Mouse (Mus musculus) ovary, adult 18-20 months (tissue): ENCODE results near the gene Wasf2.
A peak's percentile ranks its signal among the peaks of the same experiment; 100 is the strongest.

Experiments
- DNase-seq: peaks from one replicate; pipeline ENCODE4 v3.0.0; 2022; ENCODE audit warnings: low spot score, mixed read lengths

Gene Wasf2

DNA sequence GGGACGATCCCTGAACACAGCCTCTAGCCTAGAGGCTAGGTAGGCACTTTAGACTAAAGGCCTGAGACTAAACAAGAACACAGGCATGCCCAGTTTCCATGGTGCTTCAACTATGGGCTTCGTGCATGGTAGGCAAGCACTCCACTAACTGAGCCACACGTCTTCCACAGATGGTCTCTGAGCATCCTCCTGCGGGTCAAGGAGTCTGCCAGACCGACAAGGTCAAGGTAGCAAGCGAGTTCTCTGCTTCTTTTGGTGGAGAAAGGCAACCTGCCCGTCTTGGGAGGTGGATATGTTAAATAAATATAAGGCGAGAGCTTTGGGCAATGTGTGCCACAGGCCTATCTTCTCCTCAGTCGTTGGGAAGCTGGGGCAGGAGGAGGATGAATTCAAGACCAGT lies 28.6 kb upstream of the Wasf2 start:
- DNase-seq = no peak

GRCm38 (mm10) chr4:133103525-133104193 lies 26.6 kb upstream of the Wasf2 start:
- no peak for DNase-seq

- DNase-seq = no peak
Observed at GRCm38 (mm10) chr4:133104194-133104569, 26.1 kb upstream of the Wasf2 start.

DNA sequence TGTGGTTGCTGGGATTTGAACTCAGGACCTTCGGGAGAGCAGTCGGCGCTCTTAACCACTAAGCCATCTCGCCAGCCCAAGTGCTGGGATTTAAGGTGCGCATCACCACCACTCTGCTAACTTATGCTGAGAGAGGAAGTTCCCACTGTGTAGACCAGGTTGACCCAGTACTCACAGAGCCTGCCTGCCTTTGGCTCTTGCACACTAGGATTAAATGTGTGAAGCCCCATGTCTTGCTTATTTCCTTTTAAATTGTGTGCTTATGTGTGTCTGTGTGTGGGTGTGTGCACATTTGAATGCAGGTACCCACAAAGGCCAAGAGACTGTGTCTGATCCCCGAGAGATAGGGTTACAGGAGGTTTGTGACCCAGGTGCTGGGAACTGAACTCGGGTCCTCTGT lies 23.6 kb upstream of the Wasf2 start:
- DNase-seq = no peak

DNA sequence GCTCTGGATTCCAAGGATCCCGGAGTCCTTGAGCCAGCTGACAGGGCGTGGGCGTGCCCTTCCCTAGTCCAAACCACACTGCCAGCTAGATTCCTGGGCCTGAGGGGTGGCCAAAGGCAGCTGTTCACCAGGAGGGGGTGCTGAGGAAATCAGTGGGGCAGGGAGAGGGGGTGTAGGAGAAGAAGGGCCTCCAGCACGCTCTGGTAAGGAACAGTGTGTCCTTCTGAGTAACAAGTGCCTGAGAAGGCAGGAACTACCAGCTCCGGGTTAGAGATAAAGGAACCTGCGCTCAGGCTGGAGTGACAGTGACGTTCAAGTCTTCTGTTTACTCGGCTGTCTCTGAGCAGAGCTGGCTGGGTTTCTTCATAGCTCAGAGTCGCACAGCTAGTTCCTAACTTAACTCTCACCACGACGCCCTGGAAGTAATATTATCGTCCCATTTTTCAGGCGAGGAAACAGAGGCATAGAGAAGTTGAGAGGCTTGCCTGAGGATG lies 22.5 kb upstream of the Wasf2 start:
- peak; percentile 83 for DNase-seq

DNA sequence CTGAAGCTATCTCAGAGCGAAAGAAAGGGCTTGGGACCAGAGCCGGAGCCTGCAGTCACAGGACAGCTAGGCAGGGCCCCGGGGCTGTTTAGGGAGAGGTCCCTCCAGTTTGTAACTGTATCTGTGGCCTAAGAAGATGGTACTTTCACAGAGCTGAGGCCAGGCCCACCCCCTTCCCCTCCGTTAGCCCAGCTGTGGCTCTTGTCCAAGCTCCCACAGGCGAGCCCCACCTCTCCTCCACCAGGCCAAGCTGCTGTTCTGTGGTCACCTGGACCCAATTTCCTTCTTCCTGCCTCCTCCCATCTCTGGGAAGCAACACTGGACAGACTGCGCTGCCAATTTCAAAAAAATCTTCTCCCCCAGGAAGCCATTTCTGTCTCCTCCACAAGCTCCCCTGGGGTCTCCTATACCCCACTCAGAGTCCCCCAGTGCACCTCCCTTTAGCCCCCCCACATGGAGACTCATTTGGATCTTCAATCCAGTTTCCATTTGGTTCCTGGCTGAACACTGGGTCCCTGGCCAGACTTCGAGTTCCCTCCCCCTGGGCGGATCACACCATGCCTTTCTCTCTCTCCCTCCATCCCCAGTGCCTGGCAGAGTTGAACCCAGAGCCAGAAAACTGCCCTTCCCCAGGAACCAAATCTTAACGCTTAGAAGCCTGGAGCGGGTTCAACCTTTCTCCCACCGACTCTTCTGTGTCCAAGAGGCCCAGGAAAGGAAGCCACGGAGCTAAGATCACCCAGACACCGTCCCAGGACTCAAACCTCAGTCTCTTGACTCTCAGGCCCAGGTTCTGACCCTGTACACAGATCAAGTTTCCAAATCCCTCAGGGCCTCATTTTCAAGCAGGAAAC lies 21.6 kb upstream of the Wasf2 start:
- DNase-seq = no peak

DNA sequence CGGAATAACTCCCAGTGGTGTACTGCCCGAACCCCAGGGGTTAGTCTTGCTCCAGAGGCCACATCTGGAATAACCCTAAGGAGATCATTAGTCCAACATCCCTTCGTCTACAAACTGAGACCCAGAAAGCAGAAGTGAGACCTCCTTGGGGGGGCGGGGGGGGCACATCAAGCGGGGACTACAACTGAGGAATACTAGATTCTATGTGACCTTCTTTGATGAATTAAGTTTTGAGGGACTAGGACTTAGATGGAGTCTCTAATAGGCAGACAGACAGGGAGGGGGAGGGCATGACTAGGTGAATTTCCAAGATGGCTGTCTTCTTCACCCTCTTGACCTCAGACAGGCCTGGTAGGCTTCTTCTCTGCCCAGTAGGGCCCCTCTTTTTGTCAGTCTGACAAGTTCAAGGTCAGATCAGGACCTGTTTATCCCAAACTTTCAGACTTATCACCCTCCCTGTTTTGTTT lies 20.9 kb upstream of the Wasf2 start:
- no peak for DNase-seq

GRCm38 (mm10) chr4:133112175-133112838 lies 18.0 kb upstream of the Wasf2 start:
- no peak for DNase-seq

DNA sequence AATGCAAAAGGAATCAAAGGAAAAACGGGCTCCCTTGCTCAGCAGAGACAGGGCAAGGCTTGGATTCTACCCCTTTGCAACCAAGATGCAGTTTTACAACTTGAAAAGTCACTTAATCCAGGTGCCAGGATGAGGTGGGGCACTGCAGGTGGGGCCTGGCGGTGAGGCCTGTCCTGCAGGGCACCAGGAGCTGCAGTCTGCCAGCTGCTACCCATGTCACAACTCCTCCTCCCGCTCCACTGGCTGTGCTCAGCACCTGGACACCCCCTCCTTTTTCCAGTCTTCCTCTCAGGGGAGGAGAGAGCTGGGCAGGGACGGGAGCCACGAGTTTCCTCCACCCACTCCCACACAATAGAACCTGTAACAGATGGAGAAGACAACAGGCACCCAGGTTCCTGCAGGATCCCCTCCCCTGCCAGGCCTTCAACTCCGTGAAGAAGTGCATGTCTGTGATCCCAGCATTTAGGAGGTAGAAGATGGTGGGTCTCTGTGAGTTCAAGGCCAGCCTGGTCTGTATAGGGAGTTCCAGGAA lies 16.9 kb upstream of the Wasf2 start:
- no peak for DNase-seq

- no peak for DNase-seq
Observed at GRCm38 (mm10) chr4:133114762-133115161, 15.5 kb upstream of the Wasf2 start.

GRCm38 (mm10) chr4:133115721-133116429 lies 14.4 kb upstream of the Wasf2 start:
- no peak for DNase-seq

DNA sequence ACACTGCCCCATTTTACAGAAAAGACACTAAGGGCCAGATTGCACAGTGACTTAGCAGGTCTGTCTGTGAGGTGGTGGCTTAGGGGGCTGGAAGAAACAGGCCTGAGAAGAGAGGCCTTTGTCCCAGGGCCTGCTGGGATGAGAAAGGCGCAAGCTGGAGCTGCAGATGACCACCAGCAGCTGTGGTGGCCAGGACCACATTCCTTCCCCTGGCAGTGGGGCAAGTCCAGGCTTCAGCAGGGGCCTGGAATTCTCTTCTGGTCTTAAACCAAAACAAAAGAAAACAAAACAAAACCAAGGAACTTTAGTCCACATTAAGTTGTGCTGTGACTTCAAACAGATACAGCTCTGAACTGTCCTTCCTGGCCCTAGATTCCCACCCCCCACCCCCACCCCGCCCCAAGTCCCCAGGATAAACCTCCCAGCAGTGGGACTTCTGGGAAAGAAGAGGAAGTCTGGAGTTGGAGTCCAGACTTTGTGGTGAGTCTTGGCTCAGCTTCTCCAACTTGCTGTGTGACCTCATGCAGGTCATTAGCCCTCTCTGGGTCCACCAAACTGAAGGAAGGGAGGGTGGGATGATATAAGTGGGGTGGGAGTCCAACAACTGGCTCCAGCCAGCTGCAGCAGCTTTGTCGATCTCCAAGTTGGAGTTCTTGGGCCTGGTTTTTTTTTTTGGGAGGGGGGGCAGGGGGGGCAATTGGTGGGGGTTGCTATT lies 13.4 kb upstream of the Wasf2 start:
- no peak for DNase-seq

DNA sequence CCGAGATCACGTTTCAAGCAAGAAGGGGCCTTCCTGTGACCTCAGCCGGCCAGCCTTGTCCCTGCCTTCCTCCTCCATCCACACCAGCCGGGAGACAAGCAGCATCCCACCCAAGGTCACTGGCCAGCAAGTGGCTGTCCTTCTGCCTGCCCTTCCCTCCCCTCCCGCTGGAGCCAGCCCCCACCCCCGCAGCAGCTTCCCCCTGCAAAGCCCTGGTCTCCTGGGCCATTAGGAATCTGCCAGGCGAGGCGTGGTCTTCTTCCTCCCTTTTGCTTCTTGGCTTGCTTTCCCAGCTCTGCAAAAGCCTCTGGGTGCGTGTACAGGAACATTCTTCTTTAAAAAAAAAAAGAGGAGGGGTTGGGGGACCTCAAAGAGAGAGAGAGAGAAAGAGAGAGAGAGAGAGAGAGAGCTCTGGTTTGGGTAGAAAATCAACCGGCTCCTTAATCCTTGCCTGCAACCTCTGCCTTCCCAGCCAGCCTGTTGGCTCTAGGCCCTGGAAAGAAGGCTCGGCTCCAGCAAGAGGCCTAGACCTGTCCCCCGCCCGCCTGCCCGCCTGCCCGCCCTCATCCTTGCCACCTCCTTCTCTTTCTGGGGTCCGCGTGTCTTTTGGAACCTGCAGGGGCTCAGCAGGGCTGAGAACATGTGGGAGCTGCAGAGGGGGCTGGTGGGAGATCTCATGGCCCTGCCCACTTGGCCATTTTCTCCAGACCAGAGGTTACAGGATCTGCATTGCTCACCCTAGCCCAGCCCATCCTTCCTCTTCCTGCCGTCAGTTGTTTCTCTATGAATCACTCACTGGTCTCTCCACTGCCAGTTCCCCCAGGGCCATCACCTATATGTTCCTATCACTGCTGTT lies 12.5 kb upstream of the Wasf2 start:
- DNase-seq = peak; percentile 86

- DNase-seq = peak; percentile 67
Observed at GRCm38 (mm10) chr4:133118775-133119375, 11.4 kb upstream of the Wasf2 start.

GRCm38 (mm10) chr4:133119579-133119978 lies 10.7 kb upstream of the Wasf2 start:
- DNase-seq = no peak

DNA sequence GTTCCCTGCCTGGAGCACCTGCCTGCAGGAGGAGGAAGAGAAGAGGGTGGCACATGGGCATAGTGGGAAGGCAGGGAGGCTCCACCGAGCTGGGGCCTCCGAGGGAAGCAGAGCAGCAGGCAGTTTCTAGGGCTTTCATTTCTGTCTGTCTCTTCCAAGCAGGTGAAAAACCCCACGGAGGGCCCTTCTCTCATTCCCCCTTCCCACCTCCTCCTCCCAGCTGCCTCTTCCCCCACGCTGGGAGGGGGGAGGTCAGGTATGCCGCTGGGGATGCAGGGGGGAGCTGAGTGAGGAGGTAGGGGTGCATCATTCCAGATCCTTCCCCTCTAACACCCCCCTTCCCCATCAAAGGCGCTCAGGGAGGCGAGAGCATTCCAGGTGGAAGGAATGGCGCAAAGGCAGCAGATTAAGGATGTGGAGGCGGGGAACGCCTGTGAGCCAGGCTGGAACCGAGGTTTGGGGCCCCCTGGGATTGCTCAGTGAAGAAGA lies 9.4 kb upstream of the Wasf2 start:
- DNase-seq = no peak

GRCm38 (mm10) chr4:133121416-133121815 lies 8.9 kb upstream of the Wasf2 start:
- no peak for DNase-seq

- no peak for DNase-seq
Observed at GRCm38 (mm10) chr4:133121974-133122637, 8.2 kb upstream of the Wasf2 start.

GRCm38 (mm10) chr4:133127079-133127478 lies 3.2 kb upstream of the Wasf2 start:
- no peak for DNase-seq
